Mouse (Mus musculus) midbrain, embryonic 11.5 days (tissue): ENCODE data around the gene Eftud2. TPM values are rescaled to one million over a fixed set of nuclear protein-coding genes. Genes with fewer than 3 reads are reported as not detected.

Source experiments
- ATAC-seq: fragments of 200-750 bp; cut with Nextera tagmentation; 2 replicates; pipeline ENCODE4 v1.8.0; 2017; ENCODE audit warnings: moderate TSS enrichment, moderate library complexity; ENCODE audit not compliant: low FRiP score
- DNase-seq: peaks from one replicate; pipeline ENCODE4 v3.0.0; 2015; ENCODE audit warnings: low spot score; ENCODE audit errors: missing footprints
- H3K27ac ChIP-seq: fragments of 300-500 bp; sonication (generic); 2 replicates; pipeline ENCODE4 v1.5.1; 2014; ENCODE audit warnings: low read depth, low read length
- H3K27me3 ChIP-seq: fragments of 300-500 bp; sonication (generic); 2 replicates; pipeline ENCODE4 v1.6.1; 2014; ENCODE audit warnings: mild to moderate bottlenecking, low read length, moderate library complexity, mixed read lengths; ENCODE audit not compliant: control insufficient read depth, insufficient read depth
- H3K36me3 ChIP-seq: fragments of 300-500 bp; sonication (generic); 2 replicates; pipeline ENCODE4 v1.6.1; 2014; ENCODE audit warnings: mild to moderate bottlenecking, low read length, moderate library complexity, mixed read lengths; ENCODE audit not compliant: control insufficient read depth, insufficient read depth
- H3K4me1 ChIP-seq: fragments of 300-500 bp; sonication (generic); 2 replicates; pipeline ENCODE4 v1.6.1; 2014; ENCODE audit warnings: low read length; ENCODE audit not compliant: control insufficient read depth, insufficient read depth
- H3K4me2 ChIP-seq: fragments of 300-500 bp; sonication (generic); 2 replicates; pipeline ENCODE4 v1.6.1; 2014; ENCODE audit warnings: mild to moderate bottlenecking, moderate library complexity
- H3K4me3 ChIP-seq: fragments of 300-500 bp; sonication (generic); 2 replicates; pipeline ENCODE4 v1.5.1; 2014; ENCODE audit warnings: low read depth, low read length
- H3K9ac ChIP-seq: fragments of 300-500 bp; sonication (generic); 2 replicates; pipeline ENCODE4 v1.6.1; 2014; ENCODE audit warnings: low read length
- H3K9me3 ChIP-seq: fragments of 300-500 bp; sonication (generic); 2 replicates; pipeline ENCODE4 v1.6.1; 2016; ENCODE audit warnings: low read length; ENCODE audit not compliant: control insufficient read depth
- WGBS: fragments of 180-500 bp; shearing (Covaris S2); extraction: QIAGEN DNeasy Blood & Tissue Kit; methylation state at CpG from one replicate; pipeline ENCODE4 v1.1.7; 2014; 5-methylcytosine and 5-hydroxymethylcytosine counted together
- polyA plus RNA-seq: library from polyadenylated mRNA; unstranded; fragments of >200 nt; fragmentation: Nextera tagmentation; extraction: Ambion mirVana; gene quantifications from 2 replicates; pipeline ENCODE4 v1.2.1, GENCODE M21; 2014

Gene Eftud2
- polyA plus RNA-seq, 1 experiment from 2014 or later = 252 TPM

DNA sequence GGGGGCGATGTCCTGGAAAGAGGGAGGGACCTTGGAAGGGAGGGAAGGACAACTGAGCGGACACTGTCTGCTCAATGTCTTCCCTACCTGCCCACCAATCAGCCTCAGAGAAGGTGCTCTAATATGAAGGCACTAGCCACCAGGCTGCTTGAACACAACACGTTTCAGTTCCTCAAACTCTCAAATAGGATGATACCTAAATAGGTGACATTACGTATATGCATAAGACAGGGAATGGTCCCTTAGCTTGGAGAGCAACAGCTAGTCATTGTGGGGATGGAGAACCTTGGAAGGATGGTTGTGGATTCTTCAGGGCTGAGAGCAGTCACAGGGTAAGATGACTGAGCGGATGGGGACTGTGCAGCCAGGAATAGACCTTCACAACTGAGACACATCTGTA is 6.6 kb upstream of the Eftud2 start:
- H3K27me3 ChIP-seq = peaks cover 2% of the 10 kb centered on the region
- H3K4me2 ChIP-seq = no peak overlapping the region
- H3K9me3 ChIP-seq = no peaks in the 10 kb centered on the region
- no peak overlapping the region for H3K9ac ChIP-seq
- ATAC-seq (no peak), DNase-seq (no peak)
- H3K36me3 ChIP-seq = no peaks in the 10 kb centered on the region
- H3K4me3 ChIP-seq = no peak overlapping the region
- 88% methylated on average over 5 of the region's 5 CpGs for WGBS
- H3K27ac ChIP-seq = no peak overlapping the region
- H3K4me1 ChIP-seq = no peaks in the 10 kb centered on the region

GRCm38 (mm10) chr11:102884616-102885219 is 3.9 kb upstream of the Eftud2 start, which contains the start of gene Fam187a:
Gene Fam187a, plus strand, starts transcription at chr11:102885169.
- no peak within 1 kb of the TSS for H3K4me2 ChIP-seq
- 62% methylated on average over 10 of the region's 10 CpGs for WGBS
- ATAC-seq = no peak

DNA sequence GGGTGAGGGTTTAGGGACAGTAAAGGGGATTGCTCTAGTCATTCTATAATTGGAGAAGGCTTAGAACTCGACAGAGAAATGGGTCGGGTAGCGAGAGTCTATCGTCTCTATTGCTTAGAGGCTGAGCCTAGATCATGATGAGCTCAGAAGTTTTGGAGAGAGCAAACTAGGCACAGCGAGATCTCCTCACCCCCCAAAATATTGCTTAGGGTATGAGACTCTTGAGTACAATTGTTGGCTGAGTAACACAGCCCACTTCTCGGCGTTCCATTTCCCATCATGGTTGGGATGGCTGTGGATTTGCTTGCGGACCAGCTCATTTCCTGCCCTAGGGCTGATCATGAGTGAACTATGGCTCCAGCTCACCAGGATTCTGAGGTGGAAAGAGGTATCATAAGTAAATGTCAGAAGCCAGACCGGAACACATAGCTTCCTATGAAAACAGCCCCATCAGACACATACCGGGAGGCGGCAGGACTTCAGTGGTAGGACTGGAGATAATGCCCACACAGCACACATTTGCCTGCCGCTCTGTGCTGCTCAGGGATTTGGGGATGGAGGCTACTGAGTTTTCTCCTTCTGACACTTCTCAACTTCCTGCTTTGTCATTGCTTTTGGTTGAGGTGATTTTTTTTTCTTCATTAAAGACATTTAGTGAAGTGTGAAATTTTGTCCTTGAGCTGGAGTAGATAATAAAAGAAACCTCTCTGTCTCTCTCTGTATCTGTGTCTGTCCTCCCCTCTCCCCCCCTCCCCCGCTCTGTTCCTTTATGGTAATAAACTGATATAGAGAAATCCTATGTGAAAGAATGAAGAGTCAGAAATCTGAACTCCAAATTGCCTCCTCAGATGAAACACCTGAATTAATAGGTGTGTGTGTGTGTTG is 771 bp upstream of the Eftud2 start:
- DNase-seq (no peak), ATAC-seq (peak; percentile 40)
- 20% methylated on average over 13 of the region's 13 CpGs for WGBS
- H3K27ac ChIP-seq = no peak overlapping the region
- H3K4me1 ChIP-seq = peaks cover 16% of the 10 kb centered on the region
- peak overlapping the region; percentile 75 for H3K4me3 ChIP-seq
- peaks cover 2% of the 10 kb centered on the region for H3K27me3 ChIP-seq
- H3K9me3 ChIP-seq = no peaks in the 10 kb centered on the region
- H3K36me3 ChIP-seq = 0 out of 2 replicates have a peak, but pooled peaks cover 5% of the 10 kb centered on the region
- H3K9ac ChIP-seq = peak overlapping the region; percentile 83
- H3K4me2 ChIP-seq = peak overlapping the region; percentile 63

More at GRCm38 (mm10) chr11:102884616-102885219, 3.9 kb upstream of the Eftud2 start, which contains the start of gene Fam187a:
- Histone ChIP-seq H3K4me1 (peaks cover 10% of the 10 kb centered on the region), H3K9ac (no peak within 1 kb of the TSS), H3K4me3 (no peak within 1 kb of the TSS), H3K27ac (no peak within 1 kb of the TSS), H3K36me3 (no peaks in the 10 kb centered on the region), H3K27me3 (peaks cover 2% of the 10 kb centered on the region), H3K9me3 (no peaks in the 10 kb centered on the region)
- peak; percentile 62 for DNase-seq

DNA sequence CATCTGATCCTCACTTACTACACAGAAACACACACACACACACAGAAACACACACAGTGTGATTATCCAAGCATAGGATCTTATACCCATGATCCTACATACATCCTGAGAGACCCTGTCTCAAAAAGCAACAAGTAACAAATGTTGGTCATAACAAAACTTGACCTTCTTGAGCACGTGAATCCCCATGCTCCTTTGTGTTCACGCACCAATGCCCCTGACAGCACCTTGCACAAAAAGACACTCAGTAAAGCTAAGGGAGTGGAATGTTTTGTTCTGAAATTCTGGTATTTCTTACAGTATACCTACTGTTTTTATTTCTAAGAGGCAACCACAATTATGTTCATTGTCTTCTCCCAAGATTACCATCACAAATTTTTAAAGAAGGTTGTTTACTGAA is 1.2 kb downstream of the Eftud2 start:
- peak overlapping the region; percentile 75; the same call in 1 of the 2 replicates for H3K4me3 ChIP-seq
- no peak overlapping the region for H3K27ac ChIP-seq
- peaks cover 9% of the 10 kb centered on the region for H3K36me3 ChIP-seq
- no peak for ATAC-seq
- H3K9me3 ChIP-seq = no peaks in the 10 kb centered on the region
- no peak overlapping the region for H3K9ac ChIP-seq
- DNase-seq = peak; percentile 62
- peaks cover 16% of the 10 kb centered on the region for H3K4me1 ChIP-seq
- 64% methylated on average over 2 of the region's 2 CpGs for WGBS
- no peaks in the 10 kb centered on the region for H3K27me3 ChIP-seq
- H3K4me2 ChIP-seq = peak overlapping the region; percentile 63

GRCm38 (mm10) chr11:102874801-102875334 is 5.9 kb downstream of the Eftud2 start:
- H3K9ac ChIP-seq = no peak overlapping the region

GRCm38 (mm10) chr11:102864272-102864671 is 16.5 kb downstream of the Eftud2 start:
- no peak overlapping the region for H3K27ac ChIP-seq
- no peak overlapping the region for H3K4me3 ChIP-seq
- peaks cover 25% of the 10 kb centered on the region for H3K36me3 ChIP-seq
- H3K9me3 ChIP-seq = no peaks in the 10 kb centered on the region
- no peak overlapping the region for H3K9ac ChIP-seq
- DNase-seq (peak; percentile 95), ATAC-seq (no peak)
- H3K4me1 ChIP-seq = no peaks in the 10 kb centered on the region
- H3K4me2 ChIP-seq = no peak overlapping the region
- H3K27me3 ChIP-seq = no peaks in the 10 kb centered on the region
- 43% methylated on average over 4 of the region's 4 CpGs for WGBS

More at GRCm38 (mm10) chr11:102874801-102875334, 5.9 kb downstream of the Eftud2 start:
- Histone ChIP-seq H3K36me3 (peaks cover 19% of the 10 kb centered on the region), H3K9me3 (no peaks in the 10 kb centered on the region), H3K27me3 (no peaks in the 10 kb centered on the region), H3K4me3 (no peak overlapping the region), H3K27ac (no peak overlapping the region), H3K4me1 (peaks cover 7% of the 10 kb centered on the region), H3K4me2 (no peak overlapping the region)
- ATAC-seq (no peak), DNase-seq (no peak)
- WGBS = 93% methylated on average over 7 of the region's 7 CpGs

DNA sequence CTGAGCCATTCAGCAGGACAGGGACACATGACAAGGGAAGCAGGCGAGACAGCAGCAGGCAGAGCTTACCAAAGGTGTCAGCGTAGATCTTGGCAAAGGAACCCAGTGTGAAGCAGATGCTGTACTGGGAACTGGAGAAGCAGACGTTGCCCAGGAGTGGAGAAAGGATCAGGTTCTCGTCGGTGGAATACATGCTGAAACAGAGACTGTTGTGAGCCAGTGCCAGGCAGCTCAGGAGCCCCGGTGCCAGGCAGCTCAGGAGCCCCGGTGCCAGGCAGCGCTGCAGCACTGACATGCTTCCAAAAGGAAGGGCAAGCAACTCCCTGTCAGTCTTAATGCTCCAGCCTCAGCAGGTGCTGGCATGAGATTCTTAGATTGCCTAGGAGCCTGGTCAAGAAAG is 20.9 kb downstream of the Eftud2 start:
- H3K9ac ChIP-seq = no peak overlapping the region
- no peaks in the 10 kb centered on the region for H3K9me3 ChIP-seq
- whole genome bisulfite sequencing = 91% methylated on average over 8 of the region's 8 CpGs
- H3K36me3 ChIP-seq = peaks cover 20% of the 10 kb centered on the region
- no peak overlapping the region for H3K4me3 ChIP-seq
- H3K27me3 ChIP-seq = no peaks in the 10 kb centered on the region
- ATAC-seq (no peak), DNase-seq (no peak)
- H3K27ac ChIP-seq = no peak overlapping the region
- H3K4me1 ChIP-seq = no peaks in the 10 kb centered on the region
- no peak overlapping the region for H3K4me2 ChIP-seq

DNA sequence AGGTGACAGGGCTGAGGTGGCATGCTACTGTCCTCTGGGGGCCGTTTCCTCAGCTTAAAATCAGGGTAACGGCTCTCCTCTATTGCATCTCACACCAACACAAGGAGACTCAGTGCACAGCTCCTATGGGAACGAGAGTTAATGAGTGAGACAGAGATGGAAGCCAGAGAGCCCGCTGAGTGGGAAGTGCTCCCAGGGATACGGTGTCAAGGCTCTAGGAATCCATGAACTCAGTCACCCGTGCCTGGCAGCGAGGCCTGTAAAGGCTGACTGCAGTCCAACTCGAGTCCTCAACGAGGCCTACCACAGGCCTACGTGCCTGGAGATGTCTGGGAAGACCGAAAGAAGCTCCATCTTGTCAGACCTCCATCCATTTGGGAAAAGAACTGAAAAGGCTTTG is 21.8 kb downstream of the Eftud2 start:
- H3K9me3 ChIP-seq = no peaks in the 10 kb centered on the region
- no peaks in the 10 kb centered on the region for H3K4me1 ChIP-seq
- H3K27me3 ChIP-seq = no peaks in the 10 kb centered on the region
- H3K4me3 ChIP-seq = no peak overlapping the region
- 88% methylated on average over 11 of the region's 11 CpGs for WGBS
- H3K36me3 ChIP-seq = peaks cover 28% of the 10 kb centered on the region
- no peak overlapping the region for H3K4me2 ChIP-seq
- no peak overlapping the region for H3K9ac ChIP-seq
- ATAC-seq (no peak), DNase-seq (no peak)
- no peak overlapping the region for H3K27ac ChIP-seq

GRCm38 (mm10) chr11:102855941-102856340 is 24.8 kb downstream of the Eftud2 start:
- Histone ChIP-seq H3K9me3 (no peaks in the 10 kb centered on the region), H3K4me3 (no peak overlapping the region), H3K27ac (no peak overlapping the region), H3K9ac (no peak overlapping the region), H3K36me3 (peaks cover 38% of the 10 kb centered on the region), H3K4me2 (no peak overlapping the region), H3K4me1 (no peaks in the 10 kb centered on the region), H3K27me3 (no peaks in the 10 kb centered on the region)
- no peak for ATAC-seq
- no peak for DNase-seq
- WGBS = 82% methylated on average over 6 of the region's 6 CpGs
